Mouse (Mus musculus) C2C12 (cell line): ENCODE results near the gene Igfbp5.

Experiments used
- CEBPB ChIP-seq: IDR thresholded peaks from one replicate; pipeline ENCODE4 v1.6.1; 2011; ENCODE audit warnings: low read depth, mild to moderate bottlenecking, control low read depth, moderate library complexity
- CTCF ChIP-seq: IDR thresholded peaks from one replicate; pipeline ENCODE4 v1.5.1; 2011; ENCODE audit not compliant: control insufficient read depth, insufficient read depth, insufficient read length
- FOSL1 ChIP-seq: IDR thresholded peaks from one replicate; pipeline ENCODE4 v1.8.0; 2011; ENCODE audit warnings: mild to moderate bottlenecking, low read length; ENCODE audit not compliant: poor library complexity, insufficient read depth, severe bottlenecking
- MAX ChIP-seq: IDR thresholded peaks from one replicate; pipeline ENCODE4 v1.6.1; 2011; ENCODE audit warnings: mild to moderate bottlenecking, control low read depth
- MYOD1 ChIP-seq: IDR thresholded peaks from one replicate; pipeline ENCODE4 v1.6.1; 2011; ENCODE audit warnings: low read depth; ENCODE audit not compliant: control insufficient read depth, insufficient read length
- MYOG ChIP-seq: IDR thresholded peaks from one replicate; pipeline ENCODE4 v1.6.1; 2011; ENCODE audit not compliant: control insufficient read depth, insufficient read length; ENCODE audit errors: extremely low read depth
- USF1 ChIP-seq: IDR thresholded peaks from one replicate; pipeline ENCODE4 v1.6.1; 2011; ENCODE audit warnings: low read depth, mild to moderate bottlenecking, control low read depth, moderate library complexity

DNA sequence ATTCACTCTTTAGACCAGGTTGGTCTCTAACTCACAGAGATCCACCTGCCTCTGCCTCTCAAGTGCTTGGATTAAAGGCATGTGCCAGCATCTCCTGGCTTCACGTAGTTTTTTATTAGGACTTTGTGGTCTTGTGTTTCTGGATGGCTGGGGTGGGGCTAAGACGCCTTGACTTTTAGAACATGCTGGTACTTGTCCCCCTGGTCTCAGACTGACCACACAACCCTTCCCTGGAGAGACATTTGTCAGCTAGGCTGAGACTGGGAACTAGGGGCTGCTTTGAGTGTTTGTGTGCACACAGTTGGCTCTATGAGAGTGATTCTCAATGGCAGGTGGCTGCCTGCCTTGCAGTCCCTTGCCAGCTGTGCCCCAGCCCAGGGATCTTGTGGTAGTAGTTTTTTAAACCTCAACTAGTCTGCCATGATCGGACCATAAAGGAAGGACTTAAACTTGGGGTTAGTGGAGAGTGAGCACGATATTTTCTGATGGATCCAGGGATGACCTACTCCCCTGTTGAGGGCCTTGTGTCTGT, 26.8 kb downstream of the Igfbp5 start:
- TF ChIP-seq CTCF (no peak), USF1 (no peak), MAX (no peak), MYOG (no peak), CEBPB (no peak), MYOD1 (no peak), FOSL1 (no peak)
